Mouse (Mus musculus): ENCODE data around the gene Nbeal2. TPM values are rescaled to one million over a fixed set of nuclear protein-coding genes. Genes with fewer than 3 reads are reported as not detected.

The Nbeal2 gene
- polyA plus RNA-seq, 1 experiment from 2014 or later, result 5.9 TPM

GRCm38 (mm10) chr9:110654726-110655650, 1.0 kb upstream of the Nbeal2 start:
- Histone ChIP-seq H3K36me3 (ENCODE audit: control insufficient read depth, insufficient read depth) (no peaks in the 10 kb centered on the region), H3K9me3 (ENCODE audit: control insufficient read depth, low read length) (no peaks in the 10 kb centered on the region), H3K27me3 (replicated peaks; ENCODE audit: control insufficient read depth, insufficient read depth, low read length) (no peaks in the 10 kb centered on the region; the same call in 1 of the 2 replicates), H3K27ac (ENCODE audit: low read length) (no peak overlapping the region), H3K4me1 (replicated peaks; ENCODE audit: control insufficient read depth, insufficient read depth, low read length) (peaks cover 53% of the 10 kb centered on the region), H3K4me3 (replicated peaks; ENCODE audit: low read length) (no peak overlapping the region), H3K9ac (replicated peaks; ENCODE audit: low read depth, low read length) (no peak overlapping the region), H3K4me2 (ENCODE audit: low read length) (peak overlapping the region; percentile 99; the same call in 1 of the 2 replicates)
- 81% methylated on average over 19 of the region's 19 CpGs for WGBS
- ATAC-seq, result no peak

GRCm38 (mm10) chr9:110652963-110653654, 852 bp downstream of the Nbeal2 start:
- H3K4me3 ChIP-seq (replicated peaks; ENCODE audit: low read length), result peak overlapping the region; percentile 68
- H3K9me3 ChIP-seq (ENCODE audit: control insufficient read depth, low read length), result no peaks in the 10 kb centered on the region
- H3K27me3 ChIP-seq (replicated peaks; ENCODE audit: control insufficient read depth, insufficient read depth, low read length), result no peaks in the 10 kb centered on the region; the same call in 1 of the 2 replicates
- H3K4me2 ChIP-seq (ENCODE audit: low read length), result peak overlapping the region; percentile 99
- no peak overlapping the region for H3K27ac ChIP-seq (ENCODE audit: low read length)
- peak overlapping the region; percentile 67 for H3K9ac ChIP-seq (replicated peaks; ENCODE audit: low read depth, low read length)
- H3K4me1 ChIP-seq (replicated peaks; ENCODE audit: control insufficient read depth, insufficient read depth, low read length), result peaks cover 61% of the 10 kb centered on the region
- ATAC-seq, result no peak
- WGBS, result 19% methylated on average over 14 of the region's 14 CpGs
- no peaks in the 10 kb centered on the region for H3K36me3 ChIP-seq (ENCODE audit: control insufficient read depth, insufficient read depth)

GRCm38 (mm10) chr9:110651931-110652722, 1.8 kb downstream of the Nbeal2 start:
- no peak overlapping the region for H3K9ac ChIP-seq (replicated peaks; ENCODE audit: low read depth, low read length)
- no peak overlapping the region for H3K4me3 ChIP-seq (replicated peaks; ENCODE audit: low read length)
- H3K27ac ChIP-seq (ENCODE audit: low read length), result no peak overlapping the region
- H3K36me3 ChIP-seq (ENCODE audit: control insufficient read depth, insufficient read depth), result no peaks in the 10 kb centered on the region
- ATAC-seq, result no peak
- 34% methylated on average over 13 of the region's 13 CpGs for WGBS
- peaks cover 51% of the 10 kb centered on the region for H3K4me1 ChIP-seq (replicated peaks; ENCODE audit: control insufficient read depth, insufficient read depth, low read length)
- H3K9me3 ChIP-seq (ENCODE audit: control insufficient read depth, low read length), result no peaks in the 10 kb centered on the region
- no peaks in the 10 kb centered on the region; the same call in 1 of the 2 replicates for H3K27me3 ChIP-seq (replicated peaks; ENCODE audit: control insufficient read depth, insufficient read depth, low read length)
- H3K4me2 ChIP-seq (ENCODE audit: low read length), result 0 out of 2 replicates have a peak overlapping the region, but pooled peaks have one; percentile 7

GRCm38 (mm10) chr9:110649775-110650174, 4.2 kb downstream of the Nbeal2 start:
- Histone ChIP-seq H3K9me3 (ENCODE audit: control insufficient read depth, low read length) (no peaks in the 10 kb centered on the region), H3K27me3 (replicated peaks; ENCODE audit: control insufficient read depth, insufficient read depth, low read length) (no peaks in the 10 kb centered on the region; the same call in 1 of the 2 replicates), H3K27ac (ENCODE audit: low read length) (peak overlapping the region; percentile 52), H3K9ac (replicated peaks; ENCODE audit: low read depth, low read length) (no peak overlapping the region), H3K4me3 (replicated peaks; ENCODE audit: low read length) (no peak overlapping the region), H3K36me3 (ENCODE audit: control insufficient read depth, insufficient read depth) (no peaks in the 10 kb centered on the region), H3K4me2 (ENCODE audit: low read length) (no peak overlapping the region), H3K4me1 (replicated peaks; ENCODE audit: control insufficient read depth, insufficient read depth, low read length) (peaks cover 44% of the 10 kb centered on the region)
- ATAC-seq, result peak; percentile 63

DNA sequence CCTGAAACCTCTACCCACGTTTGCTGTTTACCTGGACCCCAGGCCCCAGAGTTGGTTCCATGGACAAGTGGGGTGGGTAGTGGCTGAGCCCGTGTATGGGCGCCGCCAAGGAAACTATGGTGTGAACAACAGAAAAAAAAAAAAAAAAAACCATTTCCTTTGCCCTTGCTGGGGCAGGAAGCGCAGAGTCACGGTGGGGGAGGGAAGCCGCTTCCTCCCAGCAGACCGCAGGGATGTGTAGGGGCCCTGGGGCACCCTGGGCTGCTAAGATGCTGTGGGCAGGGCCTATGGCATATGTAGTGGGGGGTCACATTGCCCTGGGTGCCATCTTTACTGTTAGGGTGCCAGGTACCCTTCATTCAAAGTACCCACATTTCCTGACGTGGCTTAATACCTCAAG, 8.7 kb downstream of the Nbeal2 start:
- Histone ChIP-seq H3K4me1 (replicated peaks; ENCODE audit: control insufficient read depth, insufficient read depth, low read length) (peaks cover 11% of the 10 kb centered on the region), H3K4me3 (replicated peaks; ENCODE audit: low read length) (no peak overlapping the region), H3K27me3 (replicated peaks; ENCODE audit: control insufficient read depth, insufficient read depth, low read length) (no peaks in the 10 kb centered on the region), H3K9ac (replicated peaks; ENCODE audit: low read depth, low read length) (no peak overlapping the region), H3K4me2 (ENCODE audit: low read length) (no peak overlapping the region), H3K9me3 (ENCODE audit: control insufficient read depth, low read length) (no peaks in the 10 kb centered on the region), H3K27ac (ENCODE audit: low read length) (no peak overlapping the region), H3K36me3 (ENCODE audit: control insufficient read depth, insufficient read depth) (no peaks in the 10 kb centered on the region)
- no peak for ATAC-seq
- 80% methylated on average over 9 of the region's 9 CpGs for WGBS

DNA sequence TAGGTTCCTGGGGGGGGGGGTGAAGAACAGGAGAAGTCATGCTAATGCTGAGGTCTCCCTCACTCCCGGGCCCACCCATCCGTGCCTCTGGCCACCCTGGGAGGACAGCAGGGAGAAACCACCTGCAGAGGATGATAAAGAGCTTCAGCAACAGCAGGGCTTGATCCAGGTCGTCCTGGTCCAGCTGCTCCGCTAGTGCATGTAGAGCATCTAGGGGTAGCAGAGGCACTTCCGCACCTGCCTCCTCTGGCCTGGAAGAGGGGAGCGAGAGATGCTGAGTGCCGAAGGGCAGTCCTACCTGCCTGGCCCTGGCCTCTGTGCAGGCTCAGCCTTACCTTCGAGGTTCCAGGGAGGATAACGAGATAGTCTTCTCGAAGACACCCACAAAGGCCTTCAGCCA, 9.7 kb downstream of the Nbeal2 start:
- Histone ChIP-seq H3K4me3 (replicated peaks; ENCODE audit: low read length) (no peak overlapping the region), H3K27me3 (replicated peaks; ENCODE audit: control insufficient read depth, insufficient read depth, low read length) (no peaks in the 10 kb centered on the region), H3K4me1 (replicated peaks; ENCODE audit: control insufficient read depth, insufficient read depth, low read length) (peaks cover 2% of the 10 kb centered on the region; the same call in 1 of the 2 replicates), H3K36me3 (ENCODE audit: control insufficient read depth, insufficient read depth) (no peaks in the 10 kb centered on the region), H3K9ac (replicated peaks; ENCODE audit: low read depth, low read length) (no peak overlapping the region), H3K4me2 (ENCODE audit: low read length) (no peak overlapping the region), H3K27ac (ENCODE audit: low read length) (no peak overlapping the region), H3K9me3 (ENCODE audit: control insufficient read depth, low read length) (no peaks in the 10 kb centered on the region)
- WGBS, result 84% methylated on average over 10 of the region's 10 CpGs
- no peak for ATAC-seq

- WGBS, result 72% methylated on average over 9 of the region's 9 CpGs
- H3K4me3 ChIP-seq (replicated peaks; ENCODE audit: low read length), result no peak overlapping the region
- no peaks in the 10 kb centered on the region for H3K9me3 ChIP-seq (ENCODE audit: control insufficient read depth, low read length)
- H3K27me3 ChIP-seq (replicated peaks; ENCODE audit: control insufficient read depth, insufficient read depth, low read length), result no peaks in the 10 kb centered on the region
- H3K36me3 ChIP-seq (ENCODE audit: control insufficient read depth, insufficient read depth), result no peaks in the 10 kb centered on the region
- no peak overlapping the region for H3K9ac ChIP-seq (replicated peaks; ENCODE audit: low read depth, low read length)
- H3K27ac ChIP-seq (ENCODE audit: low read length), result no peak overlapping the region
- no peaks in the 10 kb centered on the region for H3K4me1 ChIP-seq (replicated peaks; ENCODE audit: control insufficient read depth, insufficient read depth, low read length)
- no peak for ATAC-seq
- H3K4me2 ChIP-seq (ENCODE audit: low read length), result no peak overlapping the region
These were observed 10.2 kb downstream of the Nbeal2 start for GRCm38 (mm10) chr9:110643787-110644186.

GRCm38 (mm10) chr9:110642812-110643524, 11.0 kb downstream of the Nbeal2 start:
- ATAC-seq, result no peak
- Histone ChIP-seq H3K4me1 (replicated peaks; ENCODE audit: control insufficient read depth, insufficient read depth, low read length) (no peaks in the 10 kb centered on the region), H3K36me3 (ENCODE audit: control insufficient read depth, insufficient read depth) (no peaks in the 10 kb centered on the region), H3K27ac (ENCODE audit: low read length) (no peak overlapping the region), H3K27me3 (replicated peaks; ENCODE audit: control insufficient read depth, insufficient read depth, low read length) (no peaks in the 10 kb centered on the region), H3K9ac (replicated peaks; ENCODE audit: low read depth, low read length) (no peak overlapping the region), H3K4me2 (ENCODE audit: low read length) (no peak overlapping the region), H3K9me3 (ENCODE audit: control insufficient read depth, low read length) (no peaks in the 10 kb centered on the region), H3K4me3 (replicated peaks; ENCODE audit: low read length) (no peak overlapping the region)
- 66% methylated on average over 5 of the region's 5 CpGs for WGBS
